Mouse (Mus musculus): ENCODE measurements around the gene Thap3. TPM values are rescaled to one million over a fixed set of nuclear protein-coding genes. Genes with fewer than 3 reads are reported as not detected.

The Thap3 gene
- total RNA-seq, 2 experiments from 2014 or later = 28.0 to 32.2 TPM

- no peak for DNase-seq
- intact Hi-C loops (cut with DNase I; ENCODE audit: low total_unique reads) = no loop called here
Observed at GRCm38 (mm10) chr4:152010091-152010706, 21.4 kb upstream of the Thap3 start.

- DNase-seq = peak; percentile 82
Observed at GRCm38 (mm10) chr4:152009076-152010051, 20.6 kb upstream of the Thap3 start.

GRCm38 (mm10) chr4:152008622-152009075 is 19.9 kb upstream of the Thap3 start, which contains the start of gene Klhl21:
Klhl21 (plus strand) TSS chr4:152008803.
- peak; percentile 96 for DNase-seq
- intact Hi-C loops (cut with DNase I; ENCODE audit: low total_unique reads) = no loop called here

More at GRCm38 (mm10) chr4:152009076-152010051, 20.6 kb upstream of the Thap3 start:
- intact Hi-C loops (cut with DNase I; ENCODE audit: low total_unique reads) = no loop called here

- intact Hi-C loops (cut with DNase I; ENCODE audit: low total_unique reads) = no loop called here
Observed at GRCm38 (mm10) chr4:152008148-152008500, 19.3 kb upstream of the Thap3 start.

GRCm38 (mm10) chr4:152007481-152008147 is 18.8 kb upstream of the Thap3 start:
- no peak for DNase-seq
- intact Hi-C loops (cut with DNase I; ENCODE audit: low total_unique reads) = no loop called here

More at GRCm38 (mm10) chr4:152008148-152008500, 19.3 kb upstream of the Thap3 start:
- DNase-seq = no peak

- DNase-seq = no peak
- intact Hi-C loops (cut with DNase I; ENCODE audit: low total_unique reads) = no loop called here
Observed at GRCm38 (mm10) chr4:152006812-152007211, 18.0 kb upstream of the Thap3 start.

- intact Hi-C loops (cut with DNase I; ENCODE audit: low total_unique reads) = no loop called here
- DNase-seq = no peak
Observed at GRCm38 (mm10) chr4:152006137-152006536, 17.3 kb upstream of the Thap3 start.

- intact Hi-C loops (cut with DNase I; ENCODE audit: low total_unique reads) = no loop called here
- no peak for DNase-seq
Observed at GRCm38 (mm10) chr4:152002063-152002462, 13.3 kb upstream of the Thap3 start.

GRCm38 (mm10) chr4:152001335-152001734 is 12.5 kb upstream of the Thap3 start:
- intact Hi-C loops (cut with DNase I; ENCODE audit: low total_unique reads) = no loop called here

GRCm38 (mm10) chr4:152000906-152001305 is 12.1 kb upstream of the Thap3 start:
- intact Hi-C loops (cut with DNase I; ENCODE audit: low total_unique reads) = no loop called here
- no peak for DNase-seq

More at GRCm38 (mm10) chr4:152001335-152001734, 12.5 kb upstream of the Thap3 start:
- no peak for DNase-seq

GRCm38 (mm10) chr4:151999481-151999880 is 10.7 kb upstream of the Thap3 start:
- intact Hi-C loops (cut with DNase I; ENCODE audit: low total_unique reads) = no loop called here
- no peak for DNase-seq

- no peak for DNase-seq
- intact Hi-C loops (cut with DNase I; ENCODE audit: low total_unique reads) = no loop called here
Observed at GRCm38 (mm10) chr4:151997701-151998100, 8.9 kb upstream of the Thap3 start.

- intact Hi-C loops (cut with DNase I; ENCODE audit: low total_unique reads) = no loop called here
- DNase-seq = no peak
Observed at GRCm38 (mm10) chr4:151996951-151997222, 8.1 kb upstream of the Thap3 start.

- intact Hi-C loops (cut with DNase I; ENCODE audit: low total_unique reads) = no loop called here
- DNase-seq = peak; percentile 100
Observed at GRCm38 (mm10) chr4:151996173-151996950, 7.6 kb upstream of the Thap3 start, which contains the start of gene Phf13. Phf13 (minus strand) TSS chr4:151996258.

GRCm38 (mm10) chr4:151995371-151996172 is 6.8 kb upstream of the Thap3 start:
- DNase-seq = peak; percentile 50
- intact Hi-C loops (cut with DNase I; ENCODE audit: low total_unique reads) = no loop called here

- intact Hi-C loops (cut with DNase I; ENCODE audit: low total_unique reads) = no loop called here
- DNase-seq = peak; percentile 48
Observed at GRCm38 (mm10) chr4:151994228-151995171, 5.7 kb upstream of the Thap3 start.

GRCm38 (mm10) chr4:151993035-151993434 is 4.2 kb upstream of the Thap3 start:
- intact Hi-C loops (cut with DNase I; ENCODE audit: low total_unique reads) = no loop called here
- DNase-seq = no peak
